Mouse (Mus musculus) kidney, adult 2 months (tissue): ENCODE data around the gene Slit3. TPM values are rescaled to one million over a fixed set of nuclear protein-coding genes. Genes with fewer than 3 reads are reported as not detected.

Experiments used
- DNase-seq: peaks from one replicate; pipeline ENCODE4 v3.0.0; 2021
- H3K27ac ChIP-seq: fragments of 200-500 bp; 2 replicates; pipeline ENCODE4 v1.5.1; 2012; ENCODE audit warnings: low read depth, low read length, control low read depth, inconsistent platforms; ENCODE audit not compliant: insufficient read depth
- H3K27me3 ChIP-seq: fragments of 200-500 bp; replicated peaks from 2 replicates; pipeline ENCODE4 v1.6.1; 2012; ENCODE audit warnings: mild to moderate bottlenecking, moderate library complexity, low read length, inconsistent platforms; ENCODE audit not compliant: control insufficient read depth, insufficient read depth
- H3K36me3 ChIP-seq: fragments of 200-500 bp; 2 replicates; pipeline ENCODE4 v1.6.1; 2012; ENCODE audit warnings: mild to moderate bottlenecking, moderate library complexity, low read length, inconsistent platforms; ENCODE audit not compliant: control insufficient read depth, insufficient read depth
- H3K4me1 ChIP-seq: fragments of 200-500 bp; 2 replicates; pipeline ENCODE4 v1.6.1; 2011; ENCODE audit warnings: low read length; ENCODE audit not compliant: control insufficient read depth, insufficient read depth
- H3K4me3 ChIP-seq: fragments of 200-500 bp; 2 replicates; pipeline ENCODE4 v1.5.1; 2011; ENCODE audit warnings: mild to moderate bottlenecking, low read depth, low read length, control low read depth; ENCODE audit not compliant: insufficient read depth
- CTCF ChIP-seq: fragments of 200-500 bp; conservative IDR thresholded peaks from 2 replicates; pipeline ENCODE4 v1.5.1; 2011; ENCODE audit warnings: low read depth, mild to moderate bottlenecking, control low read depth, low read length, moderate library complexity, mixed read lengths; ENCODE audit not compliant: insufficient read depth, insufficient read length
- POLR2A ChIP-seq: fragments of 200-500 bp; IDR thresholded peaks from one replicate; pipeline ENCODE4 v1.6.1; 2011; ENCODE audit warnings: low read depth, low read length, control low read depth
- WGBS: fragments of 180-500 bp; shearing (Covaris S2); methylation state at CpG from one replicate; pipeline ENCODE4 v1.1.7; 2018; 5-methylcytosine and 5-hydroxymethylcytosine counted together
- polyA plus RNA-seq: library from polyadenylated mRNA; depleted of rRNA; stranded (reverse); fragments of >200 nt; gene quantifications from 2 replicates; pipeline ENCODE4 v1.2.3, GENCODE M21; 2012

The Slit3 gene
- polyA plus RNA-seq, 1 experiment, result 8.4 TPM

- DNase-seq, result no peak
- TF ChIP-seq POLR2A, result no peak
- TF ChIP-seq CTCF, result no peak
- WGBS, result 55% methylated on average over 13 of the region's 13 CpGs
Observed at GRCm38 (mm10) chr11:35345696-35346480, 224.9 kb downstream of the Slit3 start.

DNA sequence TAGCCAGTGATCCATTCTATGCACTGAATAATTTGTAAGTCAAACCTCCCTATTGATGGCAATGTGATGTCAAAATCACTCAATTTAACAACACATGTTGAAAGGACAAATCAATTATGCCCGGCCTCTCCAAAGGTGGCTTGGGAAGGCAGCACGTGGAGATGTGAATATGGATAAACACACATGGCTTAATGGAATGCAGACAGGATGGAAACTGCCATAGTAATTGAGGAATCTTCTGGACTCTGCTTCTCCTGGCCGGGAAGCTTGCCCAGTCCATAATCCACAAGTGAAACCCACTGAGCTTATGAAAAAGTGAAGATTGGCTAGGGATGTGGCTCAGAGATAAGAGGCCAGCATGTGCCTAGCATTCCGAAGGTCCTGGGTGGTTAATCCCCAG lies 227.1 kb downstream of the Slit3 start:
- no peak overlapping the region for H3K4me3 ChIP-seq
- TF ChIP-seq POLR2A (no peak), CTCF (no peak)
- WGBS, result 57% methylated on average over 4 of the region's 4 CpGs
- no peaks in the 10 kb centered on the region for H3K36me3 ChIP-seq
- no peaks in the 10 kb centered on the region for H3K4me1 ChIP-seq
- H3K27me3 ChIP-seq, result no peaks in the 10 kb centered on the region
- DNase-seq, result no peak
- no peak overlapping the region for H3K27ac ChIP-seq

More at GRCm38 (mm10) chr11:35345696-35346480, 224.9 kb downstream of the Slit3 start:
- H3K4me1 ChIP-seq, result no peaks in the 10 kb centered on the region
- no peak overlapping the region for H3K4me3 ChIP-seq
- H3K27me3 ChIP-seq, result no peaks in the 10 kb centered on the region
- H3K36me3 ChIP-seq, result no peaks in the 10 kb centered on the region
- H3K27ac ChIP-seq, result no peak overlapping the region

DNA sequence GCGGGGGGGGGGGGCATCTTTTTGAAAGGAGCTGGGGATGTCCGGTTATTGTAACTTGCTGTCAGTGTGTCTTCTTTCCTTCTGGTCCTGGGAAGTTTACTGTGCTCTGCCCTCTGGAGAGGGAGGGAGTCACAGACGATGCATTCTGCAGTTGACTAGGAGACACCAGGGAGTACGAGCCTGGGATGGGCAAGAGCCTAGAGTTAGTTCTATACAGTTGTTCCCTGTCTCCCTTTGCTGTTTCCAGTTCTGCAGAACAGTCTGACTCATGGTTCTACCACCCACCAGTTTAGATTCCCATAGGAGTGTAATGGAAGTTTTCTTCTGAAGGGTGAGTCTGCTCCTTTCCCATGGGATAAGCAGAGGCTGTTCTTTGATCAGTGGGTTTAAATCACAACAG lies 229.9 kb downstream of the Slit3 start:
- 58% methylated on average over 4 of the region's 4 CpGs for WGBS
- no peaks in the 10 kb centered on the region for H3K36me3 ChIP-seq
- no peak overlapping the region for H3K27ac ChIP-seq
- TF ChIP-seq CTCF (no peak), POLR2A (no peak)
- H3K27me3 ChIP-seq, result no peaks in the 10 kb centered on the region
- H3K4me3 ChIP-seq, result no peak overlapping the region
- no peak for DNase-seq
- H3K4me1 ChIP-seq, result no peaks in the 10 kb centered on the region

DNA sequence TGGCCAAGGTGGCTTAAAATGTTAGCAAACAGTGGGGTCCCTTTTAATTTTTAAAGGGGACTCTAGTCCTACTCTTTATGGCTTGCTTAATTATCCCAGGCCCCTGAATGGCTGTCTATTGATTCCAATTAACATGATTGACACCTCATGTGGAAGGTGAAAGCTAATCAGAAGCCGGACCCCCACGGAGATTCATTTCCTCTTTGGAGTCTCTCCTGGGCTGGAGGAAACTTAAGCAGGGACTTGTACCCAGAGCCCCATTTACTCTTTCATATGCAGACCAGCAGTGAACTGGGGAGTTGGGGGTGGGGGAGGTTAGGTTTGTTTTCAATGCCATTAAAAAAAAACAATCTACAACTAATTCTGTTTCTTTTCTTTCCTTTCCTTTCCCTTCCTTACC lies 230.4 kb downstream of the Slit3 start:
- H3K4me1 ChIP-seq, result no peaks in the 10 kb centered on the region
- TF ChIP-seq CTCF, result no peak
- no peak for DNase-seq

GRCm38 (mm10) chr11:35355811-35356210 lies 234.8 kb downstream of the Slit3 start:
- DNase-seq, result no peak
- H3K4me1 ChIP-seq, result no peaks in the 10 kb centered on the region
- H3K27me3 ChIP-seq, result no peaks in the 10 kb centered on the region
- no peak for TF ChIP-seq POLR2A
- TF ChIP-seq CTCF, result no peak
- no peak overlapping the region for H3K27ac ChIP-seq
- H3K4me3 ChIP-seq, result no peak overlapping the region
- H3K36me3 ChIP-seq, result no peaks in the 10 kb centered on the region
- WGBS, result 82% methylated on average over 4 of the region's 4 CpGs

More for the DNA sequence above, 230.4 kb downstream of the Slit3 start:
- WGBS, result 41% methylated on average over 2 of the region's 2 CpGs
- H3K27ac ChIP-seq, result no peak overlapping the region
- no peak overlapping the region for H3K4me3 ChIP-seq
- H3K27me3 ChIP-seq, result no peaks in the 10 kb centered on the region
- no peaks in the 10 kb centered on the region for H3K36me3 ChIP-seq

DNA sequence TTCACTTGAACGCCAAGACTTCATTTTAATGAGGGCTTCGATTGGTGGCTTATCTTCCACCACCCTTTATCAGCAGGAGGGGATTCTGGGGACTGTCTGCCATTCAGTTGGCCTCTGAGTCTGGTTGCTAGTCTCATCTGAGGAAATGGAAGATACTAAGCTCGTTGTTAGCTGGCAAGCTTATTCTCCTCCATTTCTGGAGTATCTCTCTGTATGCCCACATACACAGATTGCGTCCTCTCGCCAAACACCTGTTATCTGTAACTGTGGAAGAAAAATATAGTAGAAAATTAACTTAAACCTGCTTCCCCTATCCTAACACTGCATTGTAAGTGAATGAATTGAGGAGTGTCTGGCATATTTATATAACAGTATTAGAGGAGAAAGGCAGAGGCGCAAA lies 240.0 kb downstream of the Slit3 start:
- TF ChIP-seq POLR2A (no peak), CTCF (no peak)
- H3K36me3 ChIP-seq, result no peaks in the 10 kb centered on the region
- WGBS, result 84% methylated on average over 6 of the region's 6 CpGs
- no peak for DNase-seq
- H3K4me3 ChIP-seq, result no peak overlapping the region
- H3K4me1 ChIP-seq, result no peaks in the 10 kb centered on the region
- no peak overlapping the region for H3K27ac ChIP-seq
- no peaks in the 10 kb centered on the region for H3K27me3 ChIP-seq

- 60% methylated on average over 4 of the region's 4 CpGs for WGBS
- Histone ChIP-seq H3K4me3 (no peak overlapping the region), H3K27me3 (no peaks in the 10 kb centered on the region), H3K4me1 (no peaks in the 10 kb centered on the region), H3K36me3 (no peaks in the 10 kb centered on the region), H3K27ac (no peak overlapping the region)
- no peak for DNase-seq
- no peak for TF ChIP-seq CTCF
- TF ChIP-seq POLR2A, result no peak
Observed at GRCm38 (mm10) chr11:35362975-35363374, 242.0 kb downstream of the Slit3 start.

DNA sequence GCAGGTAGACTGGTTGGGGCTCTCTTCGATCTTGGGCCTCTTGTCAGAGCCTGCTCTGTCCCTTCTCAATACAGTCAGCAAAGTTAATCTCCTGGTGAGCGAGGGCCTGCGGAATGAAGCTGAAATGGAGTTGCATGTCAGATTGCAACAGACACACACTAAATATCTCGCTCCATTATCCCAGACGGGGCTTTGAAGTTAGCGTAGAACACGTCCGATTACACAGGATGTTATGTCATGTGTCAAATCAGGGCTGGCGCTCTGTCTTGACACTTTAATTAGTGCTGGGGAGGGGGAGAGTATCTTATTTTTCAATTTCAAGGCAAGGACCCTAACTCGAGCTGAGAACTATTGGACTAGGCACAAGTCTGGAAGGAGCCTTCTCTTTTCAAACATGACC lies 243.4 kb downstream of the Slit3 start:
- Histone ChIP-seq H3K4me3 (no peak overlapping the region), H3K4me1 (no peaks in the 10 kb centered on the region), H3K36me3 (no peaks in the 10 kb centered on the region), H3K27ac (no peak overlapping the region), H3K27me3 (no peaks in the 10 kb centered on the region)
- DNase-seq, result no peak
- TF ChIP-seq CTCF, result no peak
- TF ChIP-seq POLR2A, result no peak
- 69% methylated on average over 10 of the region's 10 CpGs for WGBS
